Mouse (Mus musculus) lung, embryonic 14.5 days (tissue): ENCODE data around the gene Insig2. TPM values are rescaled to one million over a fixed set of nuclear protein-coding genes. Genes with fewer than 3 reads are reported as not detected.

Source experiments
- ATAC-seq: fragments of 200-750 bp; cut with Nextera tagmentation; 2 replicates; pipeline ENCODE4 v1.8.0; 2017; ENCODE audit warnings: mild to moderate bottlenecking, moderate TSS enrichment, moderate library complexity; ENCODE audit not compliant: insufficient read depth
- DNase-seq: peaks from one replicate; pipeline ENCODE4 v3.0.0-alpha.2; 2015
- H3K27ac ChIP-seq: fragments of 300-500 bp; sonication (generic); 2 replicates; pipeline ENCODE4 v1.5.1; 2014; ENCODE audit warnings: low read depth, mild to moderate bottlenecking, moderate library complexity
- H3K27me3 ChIP-seq: fragments of 300-500 bp; sonication (generic); 2 replicates; pipeline ENCODE4 v1.6.1; 2014; ENCODE audit warnings: low read length, control low read depth; ENCODE audit not compliant: insufficient read depth
- H3K36me3 ChIP-seq: fragments of 300-500 bp; sonication (generic); 2 replicates; pipeline ENCODE4 v1.6.1; 2014; ENCODE audit warnings: control low read depth; ENCODE audit not compliant: insufficient read depth
- H3K4me1 ChIP-seq: fragments of 300-500 bp; sonication (generic); 2 replicates; pipeline ENCODE4 v1.6.1; 2014; ENCODE audit warnings: antibody characterized with exemption, control low read depth; ENCODE audit not compliant: insufficient read depth
- H3K4me2 ChIP-seq: fragments of 300-500 bp; sonication (generic); 2 replicates; pipeline ENCODE4 v1.6.1; 2014; ENCODE audit warnings: mild to moderate bottlenecking
- H3K4me3 ChIP-seq: fragments of 300-500 bp; sonication (generic); 2 replicates; pipeline ENCODE4 v1.5.1; 2014; ENCODE audit warnings: low read depth, low read length
- H3K9ac ChIP-seq: fragments of 300-500 bp; sonication (generic); 2 replicates; pipeline ENCODE4 v1.6.1; 2014
- H3K9me3 ChIP-seq: fragments of 300-500 bp; sonication (generic); 2 replicates; pipeline ENCODE4 v1.6.1; 2016; ENCODE audit warnings: low read depth, low read length, control low read depth
- CTCF ChIP-seq: IDR thresholded peaks from 2 replicates; pipeline ENCODE4 v1.5.1; 2016; ENCODE audit warnings: antibody characterized with exemption, low read depth
- WGBS: fragments of 180-500 bp; shearing (Covaris S2); extraction: QIAGEN DNeasy Blood & Tissue Kit; methylation state at CpG from one replicate; pipeline ENCODE4 v1.1.7; 2014; 5-methylcytosine and 5-hydroxymethylcytosine counted together
- polyA plus RNA-seq: library from polyadenylated mRNA; unstranded; fragments of >200 nt; fragmentation: Nextera tagmentation; extraction: Ambion mirVana; gene quantifications from 2 replicates; pipeline ENCODE4 v1.2.1, GENCODE M21; 2014

Gene Insig2
- polyA plus RNA-seq, 1 experiment from 2014 or later: 18.4 TPM

- WGBS: 45% methylated on average over 5 of the region's 5 CpGs
- DNase-seq (peak; percentile 13), ATAC-seq (no peak; the same call in 1 of the 2 replicates)
- Histone ChIP-seq H3K9me3 (no peaks in the 10 kb centered on the region), H3K36me3 (no peaks in the 10 kb centered on the region), H3K27ac (no peak overlapping the region), H3K9ac (no peak overlapping the region), H3K4me3 (no peak overlapping the region), H3K27me3 (no peaks in the 10 kb centered on the region), H3K4me2 (no peak overlapping the region), H3K4me1 (no peaks in the 10 kb centered on the region)
- no peak for TF ChIP-seq CTCF
These were observed 11.6 kb upstream of the Insig2 start for GRCm38 (mm10) chr1:121343966-121344365.

DNA sequence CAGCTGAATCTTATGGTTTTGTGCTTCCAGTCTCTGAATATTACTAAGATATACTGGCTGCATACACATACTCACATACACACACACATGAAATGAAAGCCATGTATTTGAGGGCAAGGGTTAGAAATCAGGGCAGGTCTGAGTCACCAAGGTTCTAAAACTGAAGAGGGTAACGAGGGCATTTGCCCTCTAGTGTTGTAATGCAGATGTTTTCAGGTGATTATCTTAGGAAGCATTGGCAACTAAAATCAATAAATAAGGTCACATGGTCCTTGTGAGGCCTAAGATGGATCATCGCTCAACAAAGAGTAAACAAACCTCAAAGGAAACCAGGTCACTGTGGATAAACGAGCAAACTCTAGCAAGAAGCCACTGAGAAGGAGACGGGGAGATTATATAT is 3.4 kb upstream of the Insig2 start:
- no peak overlapping the region for H3K4me2 ChIP-seq
- no peak for ATAC-seq
- 27% methylated on average over 4 of the region's 4 CpGs for WGBS

DNA sequence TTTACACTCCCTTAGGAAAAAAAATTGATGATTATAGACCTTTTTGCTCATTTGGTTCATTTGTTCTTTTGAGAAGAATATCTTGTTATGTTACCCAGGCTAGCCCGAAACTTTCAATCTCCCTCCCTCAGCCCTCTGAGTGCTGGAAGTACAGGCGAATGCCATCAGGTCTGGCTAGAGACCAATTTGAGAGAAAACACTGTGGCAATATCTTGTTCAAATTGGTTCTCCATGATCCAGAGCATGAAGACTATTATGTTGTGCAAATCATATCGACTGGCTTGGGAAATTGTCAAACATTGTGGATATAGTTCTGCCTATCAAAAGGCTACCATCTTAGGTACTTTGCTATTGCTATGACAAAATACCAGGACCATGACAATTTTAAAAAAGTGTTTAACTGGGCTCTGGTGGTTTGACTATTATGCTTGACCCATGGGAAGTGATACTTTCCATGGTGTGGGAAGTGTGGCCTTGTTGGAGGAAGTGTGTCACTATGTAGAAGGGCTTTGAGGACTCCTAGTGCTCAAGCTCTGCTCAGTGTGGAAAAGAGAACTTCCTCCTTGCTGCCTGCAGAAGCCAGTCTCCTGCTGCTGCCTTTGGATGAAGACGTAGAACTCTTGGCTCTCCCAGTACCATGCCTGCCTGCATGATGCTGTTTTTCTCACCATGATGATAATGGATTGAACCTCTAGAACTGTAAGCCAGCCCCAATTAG is 1.8 kb upstream of the Insig2 start:
- no peak overlapping the region for H3K9ac ChIP-seq
- WGBS: 97% methylated on average over 4 of the region's 4 CpGs
- no peaks in the 10 kb centered on the region for H3K27me3 ChIP-seq
- H3K27ac ChIP-seq: no peak overlapping the region
- no peak overlapping the region for H3K4me2 ChIP-seq
- no peak for ATAC-seq
- DNase-seq: no peak
- no peaks in the 10 kb centered on the region for H3K4me1 ChIP-seq
- H3K9me3 ChIP-seq: no peaks in the 10 kb centered on the region
- no peak overlapping the region for H3K4me3 ChIP-seq
- no peak for TF ChIP-seq CTCF
- H3K36me3 ChIP-seq: no peaks in the 10 kb centered on the region

More for the DNA sequence above, 3.4 kb upstream of the Insig2 start:
- Histone ChIP-seq H3K4me1 (no peaks in the 10 kb centered on the region), H3K4me3 (no peak overlapping the region), H3K9ac (no peak overlapping the region), H3K9me3 (no peaks in the 10 kb centered on the region), H3K27ac (no peak overlapping the region), H3K36me3 (no peaks in the 10 kb centered on the region), H3K27me3 (no peaks in the 10 kb centered on the region)
- no peak for DNase-seq
- no peak for TF ChIP-seq CTCF

- ATAC-seq (no peak), DNase-seq (no peak)
- WGBS: 93% methylated on average over 2 of the region's 2 CpGs
- Histone ChIP-seq H3K4me3 (no peak overlapping the region), H3K4me1 (no peaks in the 10 kb centered on the region), H3K9ac (no peak overlapping the region), H3K9me3 (no peaks in the 10 kb centered on the region), H3K4me2 (no peak overlapping the region), H3K27ac (no peak overlapping the region), H3K36me3 (no peaks in the 10 kb centered on the region), H3K27me3 (no peaks in the 10 kb centered on the region)
- TF ChIP-seq CTCF: no peak
These were observed 1.8 kb downstream of the Insig2 start for GRCm38 (mm10) chr1:121330621-121331020.

DNA sequence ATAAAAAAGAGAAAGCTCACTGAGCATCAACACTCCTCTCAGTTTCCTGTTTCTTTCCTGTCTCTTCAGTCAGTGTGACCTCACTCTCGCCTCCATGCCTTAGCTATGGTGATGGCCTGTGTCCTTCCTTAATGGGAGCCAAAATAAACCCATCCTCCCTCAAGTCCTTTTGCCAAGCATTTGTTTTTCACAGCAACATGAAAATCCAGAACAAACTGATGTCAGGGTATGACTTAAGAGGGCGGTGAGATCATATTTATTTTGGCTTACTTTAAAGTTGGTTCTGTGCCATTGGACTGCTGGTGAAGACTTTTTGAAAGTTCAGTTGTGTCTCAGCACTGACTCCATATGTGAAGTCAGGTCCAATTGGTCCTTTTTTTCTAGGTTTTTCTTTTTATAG is 3.0 kb downstream of the Insig2 start:
- peak; percentile 23 for DNase-seq
- no peaks in the 10 kb centered on the region for H3K27me3 ChIP-seq
- no peak overlapping the region for H3K9ac ChIP-seq
- no peaks in the 10 kb centered on the region for H3K4me1 ChIP-seq
- WGBS: 61% methylated on average over 2 of the region's 2 CpGs
- H3K36me3 ChIP-seq: no peaks in the 10 kb centered on the region
- H3K27ac ChIP-seq: no peak overlapping the region
- no peaks in the 10 kb centered on the region for H3K9me3 ChIP-seq
- no peak overlapping the region for H3K4me3 ChIP-seq
- no peak for ATAC-seq
- H3K4me2 ChIP-seq: no peak overlapping the region
- no peak for TF ChIP-seq CTCF

DNA sequence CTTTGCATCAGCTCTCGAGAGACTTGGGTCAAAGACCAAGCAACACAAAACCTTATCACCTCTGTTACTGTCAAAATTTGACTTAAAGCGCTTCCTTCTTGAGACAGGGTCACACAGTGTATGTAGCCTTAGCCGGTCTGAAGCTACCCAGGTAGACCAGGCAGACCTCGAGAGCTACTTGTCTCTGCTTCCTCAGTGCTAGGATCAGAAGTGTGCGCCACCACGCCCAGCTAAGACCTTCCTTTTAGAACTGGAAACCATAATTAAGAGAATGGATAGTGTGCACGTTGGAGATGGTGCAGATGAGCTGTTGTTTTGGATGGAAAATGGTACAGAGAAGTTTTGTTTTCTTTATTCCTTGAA is 4.2 kb downstream of the Insig2 start:
- H3K4me2 ChIP-seq: peak overlapping the region; percentile 88
- H3K27me3 ChIP-seq: no peaks in the 10 kb centered on the region
- no peaks in the 10 kb centered on the region for H3K4me1 ChIP-seq
- DNase-seq: no peak
- H3K27ac ChIP-seq: peak overlapping the region; percentile 87
- no peaks in the 10 kb centered on the region for H3K9me3 ChIP-seq
- no peaks in the 10 kb centered on the region for H3K36me3 ChIP-seq
- 2% methylated on average over 7 of the region's 7 CpGs for WGBS
- TF ChIP-seq CTCF: no peak
- peak overlapping the region; percentile 77 for H3K9ac ChIP-seq
- H3K4me3 ChIP-seq: peak overlapping the region; percentile 84
- peak; percentile 72 for ATAC-seq

GRCm38 (mm10) chr1:121327344-121328192 is 4.8 kb downstream of the Insig2 start:
- no peaks in the 10 kb centered on the region for H3K27me3 ChIP-seq
- no peaks in the 10 kb centered on the region for H3K4me1 ChIP-seq
- no peaks in the 10 kb centered on the region for H3K9me3 ChIP-seq
- peak overlapping the region; percentile 77 for H3K9ac ChIP-seq
- peak overlapping the region; percentile 87 for H3K27ac ChIP-seq
- H3K36me3 ChIP-seq: no peaks in the 10 kb centered on the region
- DNase-seq (peak; percentile 95), ATAC-seq (peak; percentile 99)
- H3K4me2 ChIP-seq: peak overlapping the region; percentile 88
- under 1% methylated on average over 55 of the region's 55 CpGs for WGBS
- peak overlapping the region; percentile 84 for H3K4me3 ChIP-seq
- TF ChIP-seq CTCF: peak; percentile 55
